Mouse (Mus musculus): ENCODE results near the gene Lrrc73. TPM values are rescaled to one million over a fixed set of nuclear protein-coding genes. Genes with fewer than 3 reads are reported as not detected.

The Lrrc73 gene
- total and polyA plus RNA-seq, 2 experiments from 2014 or later: 33.0 to 61.3 TPM

- H3K36me3 ChIP-seq (ENCODE audit: insufficient read depth, low read length): peaks cover 50% of the 10 kb centered on the region
- no peaks in the 10 kb centered on the region for H3K9me3 ChIP-seq (ENCODE audit: low read length)
- WGBS: under 1% methylated on average over 46 of the region's 54 CpGs
- ATAC-seq (ENCODE audit: low FRiP score) (peak; percentile 29), DNase-seq (ENCODE audit: low spot score) (no peak)
- H3K27ac ChIP-seq (ENCODE audit: low read depth, low read length): peak overlapping the region; percentile 78
- H3K4me1 ChIP-seq (ENCODE audit: insufficient read depth, low read length): peaks cover 11% of the 10 kb centered on the region; the same call in 1 of the 2 replicates
- no peak for TF ChIP-seq CTCF (IDR thresholded peaks at IDR 0.05)
- no peaks in the 10 kb centered on the region for H3K27me3 ChIP-seq (ENCODE audit: insufficient read depth, low read length)
- peak overlapping the region; percentile 87 for H3K4me3 ChIP-seq (ENCODE audit: low read depth, low read length)
- H3K4me2 ChIP-seq (ENCODE audit: low read depth, low read length, poor library complexity, severe bottlenecking): peak overlapping the region; percentile 84
- H3K9ac ChIP-seq (replicated peaks; ENCODE audit: low read length, poor library complexity, severe bottlenecking): peak overlapping the region; percentile 86
These were observed 775 bp downstream of the Lrrc73 start for GRCm38 (mm10) chr17:46254106-46254505.

- ATAC-seq (ENCODE audit: low FRiP score) (no peak), DNase-seq (ENCODE audit: low spot score) (no peak)
- H3K9ac ChIP-seq (replicated peaks; ENCODE audit: low read length, poor library complexity, severe bottlenecking): peak overlapping the region; percentile 86
- peak overlapping the region; percentile 84 for H3K4me2 ChIP-seq (ENCODE audit: low read depth, low read length, poor library complexity, severe bottlenecking)
- H3K27ac ChIP-seq (ENCODE audit: low read depth, low read length): no peak overlapping the region
- 26% methylated on average over 6 of the region's 6 CpGs for WGBS
- no peak for TF ChIP-seq CTCF (IDR thresholded peaks at IDR 0.05)
- peaks cover 11% of the 10 kb centered on the region; the same call in 1 of the 2 replicates for H3K4me1 ChIP-seq (ENCODE audit: insufficient read depth, low read length)
- no peaks in the 10 kb centered on the region for H3K27me3 ChIP-seq (ENCODE audit: insufficient read depth, low read length)
- peak overlapping the region; percentile 87 for H3K4me3 ChIP-seq (ENCODE audit: low read depth, low read length)
- H3K36me3 ChIP-seq (ENCODE audit: insufficient read depth, low read length): peaks cover 42% of the 10 kb centered on the region
- no peaks in the 10 kb centered on the region for H3K9me3 ChIP-seq (ENCODE audit: low read length)
These were observed 1.8 kb downstream of the Lrrc73 start for GRCm38 (mm10) chr17:46255147-46255546.

- no peaks in the 10 kb centered on the region for H3K9me3 ChIP-seq (ENCODE audit: low read length)
- ATAC-seq (ENCODE audit: low FRiP score) (no peak), DNase-seq (ENCODE audit: low spot score) (no peak)
- WGBS: 77% methylated on average over 30 of the region's 30 CpGs
- no peak overlapping the region for H3K4me2 ChIP-seq (ENCODE audit: low read depth, low read length, poor library complexity, severe bottlenecking)
- H3K4me1 ChIP-seq (ENCODE audit: insufficient read depth, low read length): peaks cover 6% of the 10 kb centered on the region; the same call in 1 of the 2 replicates
- no peak overlapping the region for H3K27ac ChIP-seq (ENCODE audit: low read depth, low read length)
- TF ChIP-seq CTCF (IDR thresholded peaks at IDR 0.05): no peak
- H3K36me3 ChIP-seq (ENCODE audit: insufficient read depth, low read length): peaks cover 37% of the 10 kb centered on the region
- no peaks in the 10 kb centered on the region for H3K27me3 ChIP-seq (ENCODE audit: insufficient read depth, low read length)
- H3K9ac ChIP-seq (replicated peaks; ENCODE audit: low read length, poor library complexity, severe bottlenecking): no peak overlapping the region
- H3K4me3 ChIP-seq (ENCODE audit: low read depth, low read length): no peak overlapping the region
These were observed 5.1 kb downstream of the Lrrc73 start for GRCm38 (mm10) chr17:46258279-46259053.

DNA sequence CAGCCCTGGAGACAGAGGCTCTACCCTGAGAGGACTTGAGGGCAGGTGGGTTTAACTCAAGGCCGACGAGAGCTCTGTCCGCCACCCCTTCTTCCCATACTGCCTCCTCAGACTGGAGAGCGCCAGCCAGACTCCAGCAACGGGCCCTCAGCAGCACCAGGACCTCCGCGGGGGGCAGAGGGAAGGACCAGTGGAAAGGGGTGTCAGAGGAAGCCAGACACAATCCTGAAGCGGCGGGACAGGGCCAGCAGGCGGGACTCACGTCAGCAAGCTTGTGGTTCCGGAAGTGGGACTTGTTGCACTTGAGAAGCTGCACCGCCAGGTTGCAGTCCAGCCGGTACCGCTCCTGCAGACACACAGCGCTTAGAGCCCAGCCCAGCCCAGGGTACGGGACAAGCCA is 6.3 kb downstream of the Lrrc73 start:
- Histone ChIP-seq H3K27me3 (ENCODE audit: insufficient read depth, low read length) (no peaks in the 10 kb centered on the region), H3K4me3 (ENCODE audit: low read depth, low read length) (no peak overlapping the region), H3K36me3 (ENCODE audit: insufficient read depth, low read length) (peaks cover 49% of the 10 kb centered on the region), H3K4me1 (ENCODE audit: insufficient read depth, low read length) (peaks cover 6% of the 10 kb centered on the region; the same call in 1 of the 2 replicates), H3K27ac (ENCODE audit: low read depth, low read length) (no peak overlapping the region), H3K9ac (replicated peaks; ENCODE audit: low read length, poor library complexity, severe bottlenecking) (no peak overlapping the region), H3K4me2 (ENCODE audit: low read depth, low read length, poor library complexity, severe bottlenecking) (no peak overlapping the region), H3K9me3 (ENCODE audit: low read length) (no peaks in the 10 kb centered on the region)
- ATAC-seq (ENCODE audit: low FRiP score): no peak
- 89% methylated on average over 17 of the region's 17 CpGs for WGBS
- no peak for TF ChIP-seq CTCF (IDR thresholded peaks at IDR 0.05)
- no peak for DNase-seq (ENCODE audit: low spot score)

DNA sequence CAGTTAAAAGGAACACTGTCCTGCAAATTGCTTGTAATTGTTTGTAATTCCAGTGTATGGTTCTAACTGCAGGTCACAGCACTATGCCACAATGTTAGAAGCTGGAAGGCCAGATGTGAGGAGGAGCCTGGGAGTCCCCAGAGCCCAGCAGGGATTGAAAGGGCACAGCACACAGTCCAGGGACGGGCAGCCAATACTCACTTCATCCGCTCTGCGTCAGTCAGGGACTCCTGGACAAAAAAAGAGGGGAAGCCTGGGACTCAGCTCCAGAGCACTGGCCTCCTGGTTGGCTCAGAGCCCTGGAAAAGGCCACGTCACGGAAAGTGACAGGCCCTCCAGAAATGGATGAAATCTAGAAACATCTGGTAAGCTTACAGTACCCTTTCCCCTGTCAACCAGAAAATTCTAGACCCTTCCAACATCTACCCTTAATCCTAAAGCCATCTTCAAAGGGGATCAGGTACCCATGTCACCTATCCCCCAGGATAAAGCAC is 8.9 kb downstream of the Lrrc73 start:
- no peak overlapping the region for H3K4me2 ChIP-seq (ENCODE audit: low read depth, low read length, poor library complexity, severe bottlenecking)
- no peak overlapping the region for H3K27ac ChIP-seq (ENCODE audit: low read depth, low read length)
- H3K4me3 ChIP-seq (ENCODE audit: low read depth, low read length): no peak overlapping the region
- ATAC-seq (ENCODE audit: low FRiP score) (no peak), DNase-seq (ENCODE audit: low spot score) (no peak)
- WGBS: 93% methylated on average over 5 of the region's 5 CpGs
- no peak overlapping the region for H3K9ac ChIP-seq (replicated peaks; ENCODE audit: low read length, poor library complexity, severe bottlenecking)
- no peak for TF ChIP-seq CTCF (IDR thresholded peaks at IDR 0.05)
- peaks cover 42% of the 10 kb centered on the region for H3K36me3 ChIP-seq (ENCODE audit: insufficient read depth, low read length)
- no peaks in the 10 kb centered on the region for H3K27me3 ChIP-seq (ENCODE audit: insufficient read depth, low read length)
- no peaks in the 10 kb centered on the region for H3K9me3 ChIP-seq (ENCODE audit: low read length)
- no peaks in the 10 kb centered on the region for H3K4me1 ChIP-seq (ENCODE audit: insufficient read depth, low read length)

DNA sequence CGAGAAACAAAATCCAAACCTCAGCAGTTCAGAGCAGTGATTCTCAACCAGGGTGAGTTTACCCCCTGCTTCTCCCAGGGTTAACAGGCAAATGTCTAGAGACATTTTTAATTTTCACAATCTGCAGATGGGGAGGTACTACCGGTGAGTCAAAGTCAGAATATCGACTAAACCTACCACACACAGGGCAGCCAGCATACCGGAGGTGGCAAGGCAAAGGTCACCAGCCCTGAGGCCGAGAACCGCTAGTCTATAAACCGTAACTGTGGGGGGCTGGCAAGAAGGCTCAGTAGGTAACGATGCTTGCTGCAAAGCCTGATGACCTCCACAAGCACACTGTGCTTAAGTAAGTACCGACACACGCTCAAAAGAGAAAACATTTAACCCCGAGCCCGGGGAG is 12.2 kb downstream of the Lrrc73 start:
- Histone ChIP-seq H3K36me3 (ENCODE audit: insufficient read depth, low read length) (peaks cover 28% of the 10 kb centered on the region), H3K27ac (ENCODE audit: low read depth, low read length) (no peak overlapping the region), H3K4me3 (ENCODE audit: low read depth, low read length) (no peak overlapping the region), H3K4me2 (ENCODE audit: low read depth, low read length, poor library complexity, severe bottlenecking) (no peak overlapping the region), H3K9ac (replicated peaks; ENCODE audit: low read length, poor library complexity, severe bottlenecking) (no peak overlapping the region), H3K27me3 (ENCODE audit: insufficient read depth, low read length) (no peaks in the 10 kb centered on the region), H3K9me3 (ENCODE audit: low read length) (no peaks in the 10 kb centered on the region), H3K4me1 (ENCODE audit: insufficient read depth, low read length) (no peaks in the 10 kb centered on the region)
- TF ChIP-seq CTCF (IDR thresholded peaks at IDR 0.05): no peak
- WGBS: 87% methylated on average over 12 of the region's 12 CpGs
- no peak for DNase-seq (ENCODE audit: low spot score)
- ATAC-seq (ENCODE audit: low FRiP score): no peak
